Mouse (Mus musculus): ENCODE measurements around the gene Mthfd1l. TPM values are rescaled to one million over a fixed set of nuclear protein-coding genes. Genes with fewer than 3 reads are reported as not detected.

Gene Mthfd1l
- polyA plus RNA-seq (2012; ENCODE audit: low replicate concordance), result 44.1 and 58.9 TPM in 2 replicates

DNA sequence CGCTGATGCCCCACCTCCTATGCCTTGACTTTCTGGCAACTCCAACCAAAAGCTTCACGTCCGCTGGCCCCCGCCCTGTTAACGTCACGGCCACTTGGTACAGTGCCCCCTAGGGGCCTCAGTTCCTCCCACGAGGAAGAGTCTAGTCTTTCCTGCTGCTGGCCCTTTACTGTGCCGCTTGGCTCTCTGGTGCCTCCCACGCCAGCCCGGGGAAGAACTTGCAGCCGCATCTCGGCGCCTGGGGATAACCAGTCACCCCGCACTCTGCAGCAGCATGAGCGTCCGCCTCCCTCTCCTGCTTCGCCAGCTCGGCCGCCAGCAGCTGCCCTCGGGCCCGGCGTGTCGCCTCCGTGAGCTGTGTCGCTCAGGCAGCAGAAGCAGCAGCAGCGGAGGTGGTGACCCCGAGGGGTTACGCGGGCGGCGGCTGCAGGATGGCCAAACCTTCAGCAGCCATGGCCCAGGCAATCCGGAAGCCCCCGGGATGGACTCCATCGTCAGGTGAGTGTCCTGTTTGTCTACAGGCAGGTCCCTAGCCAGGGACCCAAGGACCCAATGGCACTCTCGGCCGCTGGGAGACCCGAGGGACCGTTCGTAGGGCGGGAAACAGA lies at the start of gene Mthfd1l:
Gene Mthfd1l, plus strand, starts transcription at position 138 of the 608 bp plus-strand sequence.

Other genes with a start within 250 kb of the Mthfd1l start
- 0.23 and 0.58 TPM in 2 replicates for gene Plekhg1, start 232.8 kb upstream of the Mthfd1l start, polyA plus RNA-seq (2012; ENCODE audit: low replicate concordance)